Mouse (Mus musculus) brain, embryonic 14.5 days (tissue): ENCODE data around the gene Gm21964.

Experiments
- CTCF ChIP-seq: fragments of 200-500 bp; IDR thresholded peaks from 2 replicates; pipeline ENCODE4 v1.5.1; 2012; ENCODE audit warnings: inconsistent platforms, mild to moderate bottlenecking, moderate library complexity, borderline replicate concordance; ENCODE audit not compliant: insufficient read depth, insufficient read length; ENCODE audit errors: extremely low read depth
- POLR2A ChIP-seq: fragments of 200-500 bp; IDR thresholded peaks from 2 replicates; pipeline ENCODE4 v1.6.1; 2012; ENCODE audit warnings: mild to moderate bottlenecking, inconsistent platforms, borderline replicate concordance; ENCODE audit not compliant: poor library complexity, insufficient read depth, insufficient read length, severe bottlenecking; ENCODE audit errors: extremely low read depth

DNA sequence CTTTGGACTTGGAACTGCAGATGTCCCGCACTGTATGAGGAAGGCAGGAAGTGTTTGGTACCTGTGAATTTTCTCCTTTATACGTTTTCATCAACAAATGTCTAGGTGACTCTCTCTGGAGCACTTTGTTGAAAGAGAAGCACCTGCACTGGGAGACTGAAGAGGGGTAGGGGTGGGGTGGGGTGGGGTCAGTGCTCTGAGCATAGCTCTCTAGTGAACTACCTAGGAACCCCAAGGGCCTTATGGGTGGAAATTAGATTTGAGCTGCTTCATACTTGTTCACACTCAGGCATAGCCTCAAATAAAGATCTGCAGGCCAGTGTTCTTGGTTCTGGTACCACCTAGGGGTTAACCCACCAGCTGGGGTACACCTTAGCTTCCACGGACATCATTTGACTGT lies 1.6 kb downstream of the Gm21964 start, which contains the start of gene Gm17720:
- no peak for TF ChIP-seq CTCF
- TF ChIP-seq POLR2A: no peak
